Mouse (Mus musculus) liver, embryonic 14.5 days (tissue): ENCODE measurements around the gene Lfng. TPM values are rescaled to one million over a fixed set of nuclear protein-coding genes. Genes with fewer than 3 reads are reported as not detected.
A peak's percentile ranks its signal among the peaks of the same experiment; 100 is the strongest.

ENCODE experiments used
- ATAC-seq: fragments of 200-750 bp; cut with Nextera tagmentation; 2 replicates; pipeline ENCODE4 v1.8.0; 2017; ENCODE audit warnings: moderate number of reproducible peaks, mild to moderate bottlenecking, moderate library complexity; ENCODE audit not compliant: insufficient read depth
- DNase-seq, 3 experiments: peaks; one replicate each; pipeline ENCODE4 v3.0.0-alpha.2; 2012 to 2013; ENCODE audit warnings: low read depth in 3 of 3, low spot score in 3 of 3
- H3K27ac ChIP-seq: fragments of 300-500 bp; sonication (generic); 2 replicates; pipeline ENCODE4 v1.5.1; 2014; ENCODE audit warnings: moderate library complexity, mild to moderate bottlenecking, control low read depth, inconsistent platforms
- H3K27me3 ChIP-seq: fragments of 300-500 bp; sonication (generic); 2 replicates; pipeline ENCODE4 v1.6.1; 2014; ENCODE audit warnings: mild to moderate bottlenecking, low read length, moderate library complexity; ENCODE audit not compliant: control insufficient read depth, insufficient read depth
- H3K36me3 ChIP-seq: fragments of 300-500 bp; sonication (generic); replicated peaks from 2 replicates; pipeline ENCODE4 v1.6.1; 2014; ENCODE audit warnings: low read depth; ENCODE audit not compliant: control insufficient read depth, insufficient read depth
- H3K4me1 ChIP-seq, 2 experiments: fragments of 200-500 bp in 1 of 2; fragments of 300-500 bp in 1 of 2; sonication (generic) in 1 of 2; replicated peaks; 2 replicates each; pipeline ENCODE4 v1.6.1; 2012 to 2014; ENCODE audit warnings: antibody characterized with exemption in 1 of 2, inconsistent platforms in 1 of 2, low read length in 1 of 2; ENCODE audit not compliant: control insufficient read depth in 2 of 2, insufficient read depth in 2 of 2
- H3K4me2 ChIP-seq: fragments of 300-500 bp; sonication (generic); 2 replicates; pipeline ENCODE4 v1.6.1; 2014; ENCODE audit warnings: low read depth, mild to moderate bottlenecking, control low read depth, moderate library complexity
- H3K4me3 ChIP-seq, 2 experiments: fragments of 200-500 bp in 1 of 2; fragments of 300-500 bp in 1 of 2; sonication (generic) in 1 of 2; 2 replicates each; pipeline ENCODE4 v1.5.1; 2012 to 2014; ENCODE audit warnings: low read depth in 2 of 2, low read length in 2 of 2, mild to moderate bottlenecking in 2 of 2, control low read depth in 1 of 2, inconsistent platforms in 1 of 2, moderate library complexity in 1 of 2; ENCODE audit not compliant: insufficient read depth in 1 of 2
- H3K9ac ChIP-seq: fragments of 300-500 bp; sonication (generic); replicated peaks from 2 replicates; pipeline ENCODE4 v1.6.1; 2014; ENCODE audit warnings: mild to moderate bottlenecking, control low read depth, moderate library complexity
- H3K9me3 ChIP-seq: fragments of 300-500 bp; sonication (generic); 2 replicates; pipeline ENCODE4 v1.6.1; 2016; ENCODE audit warnings: low read length, mixed read lengths; ENCODE audit not compliant: control insufficient read depth
- CTCF ChIP-seq: IDR thresholded peaks from 2 replicates; pipeline ENCODE4 v1.5.1; 2016; ENCODE audit warnings: antibody characterized with exemption, low read depth, control low read depth
- EP300 ChIP-seq: IDR thresholded peaks from 2 replicates; pipeline ENCODE4 v1.6.1; 2016; ENCODE audit warnings: antibody characterized with exemption, low read depth
- WGBS: fragments of 180-500 bp; shearing (Covaris S2); extraction: QIAGEN DNeasy Blood & Tissue Kit; methylation state at CpG from one replicate; pipeline ENCODE4 v1.1.7; 2014; ENCODE audit not compliant: insufficient replicate concordance; 5-methylcytosine and 5-hydroxymethylcytosine counted together
- polyA plus RNA-seq, 2 experiments: library from polyadenylated mRNA; depleted of rRNA in 1 of 2; stranded (reverse) in 1 of 2; unstranded in 1 of 2; fragments of >200 nt; fragmentation: Nextera tagmentation in 1 of 2; extraction: Ambion mirVana in 1 of 2; gene quantifications; 2 replicates each; pipeline versions ENCODE4 v1.2.1 to v1.2.3; 2012 to 2014

The Lfng gene
- polyA plus RNA-seq, 2 experiments, result 9.9 to 12.1 TPM

DNA sequence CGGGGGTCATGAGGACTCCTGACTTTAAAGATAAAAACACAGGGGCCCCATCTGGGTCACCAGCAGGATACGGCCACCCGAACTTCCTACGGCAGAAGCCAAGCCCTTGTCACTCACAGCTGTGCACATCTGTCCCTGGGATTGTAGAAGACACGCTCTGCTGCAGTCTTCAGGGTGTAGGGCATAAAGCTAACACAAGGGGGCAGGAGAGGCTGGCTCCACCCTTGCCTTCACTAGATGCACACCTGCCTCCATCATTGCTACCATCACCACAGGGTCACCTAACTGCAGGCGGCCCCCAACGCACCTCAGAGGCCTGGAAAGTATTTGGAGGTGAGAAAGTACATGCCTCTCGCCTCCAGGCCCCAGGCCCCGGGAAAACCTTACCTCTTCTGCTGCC, 21.9 kb downstream of the Lfng start:
- no peak overlapping the region for H3K4me3 ChIP-seq
- H3K4me2 ChIP-seq, result no peak overlapping the region
- no peaks in the 10 kb centered on the region for H3K9me3 ChIP-seq
- no peaks in the 10 kb centered on the region for H3K4me1 ChIP-seq
- ATAC-seq (no peak), DNase-seq (no peak)
- TF ChIP-seq CTCF (peak; percentile 86), EP300 (no peak)
- no peak overlapping the region for H3K9ac ChIP-seq
- no peaks in the 10 kb centered on the region for H3K36me3 ChIP-seq
- no peak overlapping the region for H3K27ac ChIP-seq
- WGBS, result 67% methylated on average over 9 of the region's 9 CpGs
- H3K27me3 ChIP-seq, result no peaks in the 10 kb centered on the region

GRCm38 (mm10) chr5:140633432-140633831, 26.3 kb downstream of the Lfng start:
- Histone ChIP-seq H3K36me3 (no peaks in the 10 kb centered on the region), H3K27ac (no peak overlapping the region), H3K4me1 (no peaks in the 10 kb centered on the region), H3K27me3 (no peaks in the 10 kb centered on the region), H3K4me2 (no peak overlapping the region), H3K4me3 (no peak overlapping the region), H3K9me3 (no peaks in the 10 kb centered on the region), H3K9ac (no peak overlapping the region)
- no peak for DNase-seq
- WGBS, result 79% methylated on average over 7 of the region's 7 CpGs
- ATAC-seq, result no peak
- TF ChIP-seq EP300 (no peak), CTCF (no peak)

- DNase-seq (no peak), ATAC-seq (no peak)
- Histone ChIP-seq H3K36me3 (no peaks in the 10 kb centered on the region), H3K9me3 (no peaks in the 10 kb centered on the region), H3K4me3 (no peak overlapping the region), H3K4me1 (no peaks in the 10 kb centered on the region), H3K27ac (no peak overlapping the region), H3K4me2 (no peak overlapping the region), H3K27me3 (no peaks in the 10 kb centered on the region), H3K9ac (no peak overlapping the region)
- WGBS, result 84% methylated on average over 26 of the region's 26 CpGs
- no peak for TF ChIP-seq CTCF
- no peak for TF ChIP-seq EP300
Observed at GRCm38 (mm10) chr5:140634798-140635722, 27.9 kb downstream of the Lfng start.

DNA sequence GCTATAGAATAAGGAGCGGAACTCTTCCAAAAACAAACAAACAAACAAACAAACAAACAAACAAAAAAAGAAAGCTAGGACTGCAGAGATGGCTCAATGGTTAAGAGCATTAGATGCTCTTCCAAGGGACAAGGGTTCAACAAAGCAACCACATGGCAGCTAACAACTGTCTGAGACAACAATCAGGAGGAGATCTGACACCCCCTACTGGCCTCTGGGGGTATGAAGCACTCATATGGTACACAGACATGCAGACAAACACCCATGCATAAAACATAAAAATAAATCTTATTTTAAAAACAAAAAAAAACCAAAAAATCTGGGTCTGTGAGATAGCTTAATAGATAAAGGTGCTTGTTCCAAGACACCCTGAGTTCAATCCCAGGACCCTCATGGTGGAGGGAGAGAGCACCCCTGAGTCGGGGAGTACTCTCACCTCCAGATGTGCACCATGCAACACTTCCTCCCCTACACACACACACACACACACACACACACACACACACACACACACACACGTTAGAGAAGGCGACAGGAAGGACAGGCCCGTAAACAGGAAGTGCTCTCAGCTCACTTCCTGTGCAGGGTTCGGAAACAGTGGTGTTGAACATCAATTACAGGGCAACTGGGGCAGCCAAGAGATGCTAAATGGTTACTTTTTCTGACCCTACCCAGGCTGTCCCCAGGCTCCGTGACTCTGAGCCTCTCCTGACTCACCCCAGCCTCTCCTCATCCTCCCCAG, 29.4 kb downstream of the Lfng start:
- TF ChIP-seq CTCF (peak; percentile 21; the same call in 1 of the 2 replicates), EP300 (no peak)
- no peak for DNase-seq
- H3K4me1 ChIP-seq, result 0 out of 4 replicates have a peak, but pooled peaks cover 0 to 1% of the 10 kb centered on the region in 2 experiments
- ATAC-seq, result no peak
- H3K36me3 ChIP-seq, result no peaks in the 10 kb centered on the region
- no peak overlapping the region for H3K4me2 ChIP-seq
- WGBS, result 62% methylated on average over 7 of the region's 7 CpGs
- no peak overlapping the region for H3K27ac ChIP-seq
- no peak overlapping the region for H3K4me3 ChIP-seq
- no peaks in the 10 kb centered on the region for H3K27me3 ChIP-seq
- no peaks in the 10 kb centered on the region for H3K9me3 ChIP-seq
- no peak overlapping the region for H3K9ac ChIP-seq

GRCm38 (mm10) chr5:140637058-140637410, 29.9 kb downstream of the Lfng start:
- WGBS, result 77% methylated on average over 6 of the region's 6 CpGs
- ATAC-seq, result no peak
- Histone ChIP-seq H3K36me3 (no peaks in the 10 kb centered on the region), H3K4me1 (0 out of 4 replicates have a peak, but pooled peaks cover 0 to 1% of the 10 kb centered on the region in 2 experiments), H3K4me2 (no peak overlapping the region), H3K4me3 (no peak overlapping the region), H3K9ac (no peak overlapping the region), H3K27me3 (no peaks in the 10 kb centered on the region), H3K27ac (no peak overlapping the region), H3K9me3 (no peaks in the 10 kb centered on the region)
- TF ChIP-seq CTCF (no peak), EP300 (no peak)
- no peak for DNase-seq
